Mouse (Mus musculus): ENCODE measurements around the gene Gm11020.
"Not testable (repeated sequence)": the region's sequence is repeated elsewhere in the genome, so short reads cannot be mapped to it uniquely, and the experiment has no call there.

DNA sequence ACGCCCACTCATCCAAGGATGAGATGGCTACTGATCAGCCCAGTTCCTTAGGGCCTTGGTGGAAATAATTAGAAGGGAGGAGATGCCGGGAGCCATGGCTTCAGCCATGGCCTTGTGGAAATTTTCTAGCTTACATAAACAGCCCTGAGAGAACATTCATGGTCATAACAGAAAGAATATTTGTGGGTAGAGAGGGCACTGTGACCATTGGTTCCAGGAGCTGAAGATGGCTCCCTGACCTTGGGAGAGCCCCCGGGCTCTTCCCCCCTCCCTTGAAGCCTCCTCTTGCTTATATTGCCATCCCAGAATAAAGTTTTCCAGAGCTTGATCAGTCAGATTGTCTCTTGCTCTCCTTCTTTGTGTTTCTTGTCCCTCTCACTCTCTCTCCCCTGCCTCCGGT, 18.8 kb upstream of the Gm11020 start:
- not testable (repeated sequence) for TF ChIP-seq CTCF (IDR thresholded peaks at IDR 0.05; ENCODE audit: low read depth, low read length); GATA1 (IDR thresholded peaks at IDR 0.05; ENCODE audit: borderline replicate concordance, low read length); GATA2 (IDR thresholded peaks at IDR 0.05; ENCODE audit: borderline replicate concordance, low read depth, low read length)
